Mouse (Mus musculus) heart, embryonic 11.5 days (tissue): ENCODE data around the gene Zbed3. TPM values are rescaled to one million over a fixed set of nuclear protein-coding genes. Genes with fewer than 3 reads are reported as not detected.

Experiments used
- ATAC-seq: fragments of 200-750 bp; cut with Nextera tagmentation; replicated peaks from 2 replicates; pipeline ENCODE4 v1.8.0; 2017; ENCODE audit warnings: moderate library complexity; ENCODE audit not compliant: insufficient number of reproducible peaks, low FRiP score, low TSS enrichment
- H3K27ac ChIP-seq: fragments of 300-500 bp; sonication (generic); 2 replicates; pipeline ENCODE4 v1.5.1; 2014; ENCODE audit warnings: mild to moderate bottlenecking, low read depth, low read length
- H3K27me3 ChIP-seq: fragments of 300-500 bp; sonication (generic); 2 replicates; pipeline ENCODE4 v1.6.1; 2014; ENCODE audit warnings: mild to moderate bottlenecking, low read length, mixed read lengths; ENCODE audit not compliant: control insufficient read depth, insufficient read depth
- H3K36me3 ChIP-seq: fragments of 300-500 bp; sonication (generic); 2 replicates; pipeline ENCODE4 v1.6.1; 2014; ENCODE audit warnings: mild to moderate bottlenecking, low read length, moderate library complexity, mixed read lengths; ENCODE audit not compliant: control insufficient read depth, insufficient read depth
- H3K4me1 ChIP-seq: fragments of 300-500 bp; sonication (generic); 2 replicates; pipeline ENCODE4 v1.6.1; 2014; ENCODE audit warnings: low read length; ENCODE audit not compliant: control insufficient read depth, insufficient read depth
- H3K4me2 ChIP-seq: fragments of 300-500 bp; sonication (generic); 2 replicates; pipeline ENCODE4 v1.6.1; 2014; ENCODE audit warnings: mild to moderate bottlenecking, moderate library complexity
- H3K4me3 ChIP-seq: fragments of 300-500 bp; sonication (generic); 2 replicates; pipeline ENCODE4 v1.5.1; 2014; ENCODE audit warnings: low read depth, low read length
- H3K9ac ChIP-seq: fragments of 300-500 bp; sonication (generic); 2 replicates; pipeline ENCODE4 v1.6.1; 2014; ENCODE audit warnings: mild to moderate bottlenecking, low read depth, low read length, moderate library complexity
- H3K9me3 ChIP-seq: fragments of 300-500 bp; sonication (generic); replicated peaks from 2 replicates; pipeline ENCODE4 v1.6.1; 2016; ENCODE audit warnings: low read length; ENCODE audit not compliant: control insufficient read depth
- WGBS: fragments of 180-500 bp; shearing (Covaris S2); extraction: QIAGEN DNeasy Blood & Tissue Kit; methylation state at CpG from one replicate; pipeline ENCODE4 v1.1.7; 2014; ENCODE audit not compliant: insufficient replicate concordance; 5-methylcytosine and 5-hydroxymethylcytosine counted together
- polyA plus RNA-seq: library from polyadenylated mRNA; unstranded; fragments of >200 nt; fragmentation: Nextera tagmentation; extraction: Ambion mirVana; gene quantifications from 2 replicates; pipeline ENCODE4 v1.2.1, GENCODE M21; 2014

The Zbed3 gene
- polyA plus RNA-seq = 56.0 and 57.8 TPM in 2 replicates

DNA sequence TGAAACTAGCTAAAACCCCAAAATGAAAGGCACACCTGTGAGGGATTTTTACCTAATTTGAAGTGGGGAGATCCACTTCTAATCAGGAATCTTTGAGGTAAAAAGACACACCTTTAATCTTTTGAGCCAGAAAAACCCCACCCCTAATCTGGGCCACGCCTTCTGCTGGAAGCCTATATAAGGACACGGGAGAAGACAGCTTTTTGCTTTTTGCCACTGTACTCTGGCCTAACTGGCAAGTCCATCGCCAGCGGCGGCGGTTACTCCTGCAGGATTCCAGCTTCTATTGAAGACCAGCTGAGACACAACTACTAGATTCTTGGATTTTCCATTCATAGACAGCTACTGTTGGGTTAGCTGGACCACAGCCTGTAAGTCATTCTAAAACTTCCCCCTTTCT, at the start of gene Zbed3:
Gene Zbed3, plus strand, starts transcription at position 213 of the 400 bp plus-strand sequence.
- Histone ChIP-seq H3K27me3 (no peaks in the 10 kb centered on the region), H3K36me3 (no peaks in the 10 kb centered on the region), H3K4me1 (peaks cover 8% of the 10 kb centered on the region), H3K4me2 (peak within 1 kb of the TSS; percentile 89), H3K4me3 (peak within 1 kb of the TSS; percentile 87), H3K27ac (no peak within 1 kb of the TSS; the same call in 1 of the 2 replicates), H3K9ac (peak within 1 kb of the TSS; percentile 99), H3K9me3 (no peaks in the 10 kb centered on the region)
- ATAC-seq = no peak
- WGBS = 85% methylated on average over 6 of the region's 6 CpGs

- Histone ChIP-seq H3K4me1 (no peaks in the 10 kb centered on the region), H3K36me3 (no peaks in the 10 kb centered on the region), H3K4me3 (no peak overlapping the region), H3K4me2 (no peak overlapping the region), H3K27ac (no peak overlapping the region), H3K27me3 (no peaks in the 10 kb centered on the region), H3K9ac (no peak overlapping the region), H3K9me3 (no peaks in the 10 kb centered on the region)
- ATAC-seq = no peak
- 79% methylated on average over 4 of the region's 4 CpGs for WGBS
Measured at GRCm38 (mm10) chr13:95278426-95279025, 44.9 kb upstream of the Zbed3 start.

DNA sequence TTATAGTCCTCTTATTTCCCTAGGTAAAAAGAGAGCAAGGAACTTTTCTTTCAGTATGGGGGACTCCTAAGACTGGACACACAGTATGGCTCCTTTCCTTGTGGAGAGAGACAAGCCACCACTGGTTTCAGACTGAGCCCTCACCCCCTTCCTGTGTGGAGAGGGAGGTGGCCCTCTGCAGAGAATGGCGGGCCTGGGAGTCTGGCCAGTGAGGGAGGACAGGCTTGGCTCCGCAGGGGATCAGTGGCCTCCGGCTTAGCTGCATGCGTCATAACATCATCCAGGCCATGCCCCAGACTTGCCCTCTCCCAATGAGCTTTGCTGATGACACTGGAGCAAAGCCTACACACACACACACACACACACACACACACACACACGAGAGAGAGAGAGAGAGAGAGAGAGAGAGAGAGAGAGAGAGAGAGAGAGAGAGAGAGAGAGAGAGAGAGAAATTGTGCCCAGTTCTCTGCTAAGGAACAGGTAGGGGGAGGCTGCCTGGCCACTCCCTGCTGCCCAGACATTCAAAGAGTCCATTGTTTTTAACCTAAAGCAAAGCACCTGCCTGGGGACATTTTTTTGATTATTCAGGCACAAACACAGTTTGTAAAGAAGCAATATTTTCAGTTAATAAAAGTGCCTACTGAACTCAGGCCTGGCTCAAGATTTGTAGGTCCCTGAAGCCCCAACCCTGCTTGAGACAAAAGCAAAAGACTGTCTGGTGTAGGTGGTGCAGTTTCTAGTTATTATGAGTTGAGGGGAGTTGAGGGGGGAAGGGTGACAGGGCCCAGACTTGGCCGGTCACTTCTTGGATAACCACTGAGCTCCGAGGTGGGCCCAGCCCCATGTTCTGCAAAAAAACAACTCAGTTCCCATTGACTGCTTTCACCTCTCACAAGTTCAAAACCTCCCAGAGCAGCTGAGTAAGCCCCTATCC, 41.4 kb upstream of the Zbed3 start:
- Histone ChIP-seq H3K9ac (no peak overlapping the region), H3K4me1 (no peaks in the 10 kb centered on the region), H3K36me3 (no peaks in the 10 kb centered on the region), H3K27ac (no peak overlapping the region), H3K9me3 (no peaks in the 10 kb centered on the region), H3K4me3 (no peak overlapping the region), H3K27me3 (no peaks in the 10 kb centered on the region), H3K4me2 (no peak overlapping the region)
- WGBS = 42% methylated on average over 6 of the region's 7 CpGs
- no peak for ATAC-seq

GRCm38 (mm10) chr13:95286989-95287388, 36.4 kb upstream of the Zbed3 start:
- Histone ChIP-seq H3K4me3 (no peak overlapping the region), H3K4me2 (no peak overlapping the region), H3K4me1 (no peaks in the 10 kb centered on the region), H3K27ac (no peak overlapping the region), H3K9ac (no peak overlapping the region), H3K9me3 (no peaks in the 10 kb centered on the region), H3K36me3 (no peaks in the 10 kb centered on the region), H3K27me3 (no peaks in the 10 kb centered on the region)
- 3% methylated on average over 7 of the region's 7 CpGs for WGBS
- no peak for ATAC-seq

DNA sequence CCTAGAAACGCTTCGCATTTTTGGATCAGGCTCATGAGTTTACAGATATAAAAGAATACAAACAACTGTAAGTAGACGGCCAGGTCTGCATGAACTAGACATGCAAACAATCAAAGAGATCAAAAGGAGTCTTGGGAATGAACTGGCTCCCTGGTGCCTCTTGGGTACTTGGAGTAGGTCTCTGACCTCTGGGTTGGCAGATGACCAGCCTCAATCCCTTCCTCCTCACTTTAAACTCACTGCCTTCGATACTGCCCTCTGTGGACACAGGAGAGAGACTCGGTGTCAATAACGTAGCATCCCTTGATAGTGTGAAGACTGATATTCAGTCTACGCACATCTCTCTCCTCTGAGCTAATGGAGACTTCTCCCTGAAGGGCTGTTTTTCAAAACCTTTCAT, 35.4 kb upstream of the Zbed3 start:
- no peaks in the 10 kb centered on the region for H3K4me1 ChIP-seq
- no peak overlapping the region for H3K9ac ChIP-seq
- H3K9me3 ChIP-seq = no peaks in the 10 kb centered on the region
- no peak overlapping the region for H3K27ac ChIP-seq
- no peak overlapping the region for H3K4me2 ChIP-seq
- 77% methylated on average over 7 of the region's 7 CpGs for WGBS
- H3K36me3 ChIP-seq = no peaks in the 10 kb centered on the region
- no peaks in the 10 kb centered on the region for H3K27me3 ChIP-seq
- no peak overlapping the region for H3K4me3 ChIP-seq
- ATAC-seq = no peak

- H3K36me3 ChIP-seq = no peaks in the 10 kb centered on the region
- 82% methylated on average over 4 of the region's 4 CpGs for WGBS
- no peaks in the 10 kb centered on the region for H3K9me3 ChIP-seq
- no peak overlapping the region for H3K4me2 ChIP-seq
- H3K4me3 ChIP-seq = no peak overlapping the region
- no peaks in the 10 kb centered on the region for H3K27me3 ChIP-seq
- no peak for ATAC-seq
- H3K4me1 ChIP-seq = no peaks in the 10 kb centered on the region
- no peak overlapping the region for H3K27ac ChIP-seq
- H3K9ac ChIP-seq = no peak overlapping the region
Measured at GRCm38 (mm10) chr13:95291983-95292382, 31.4 kb upstream of the Zbed3 start.

DNA sequence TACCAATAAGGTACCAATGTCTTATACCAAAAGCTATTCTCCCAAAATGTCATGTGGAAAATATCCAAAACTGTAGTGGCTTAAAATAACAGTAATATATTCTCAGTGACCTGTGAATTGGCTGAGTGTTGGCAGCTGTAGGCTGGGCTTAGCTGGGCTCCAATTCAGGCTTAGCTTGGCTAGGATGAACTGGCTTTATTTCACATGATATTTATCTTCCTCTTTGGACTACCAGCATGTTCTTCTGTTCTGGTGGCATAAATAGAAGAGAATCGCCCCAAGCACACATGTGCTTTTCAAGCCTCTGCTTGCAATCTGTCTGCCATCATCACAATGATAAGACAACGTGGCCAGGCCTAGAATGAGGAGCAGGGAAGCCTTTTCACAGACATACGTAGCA, 23.5 kb upstream of the Zbed3 start:
- Histone ChIP-seq H3K4me2 (no peak overlapping the region), H3K9me3 (no peaks in the 10 kb centered on the region), H3K4me1 (no peaks in the 10 kb centered on the region), H3K4me3 (no peak overlapping the region), H3K27ac (no peak overlapping the region), H3K36me3 (no peaks in the 10 kb centered on the region), H3K27me3 (no peaks in the 10 kb centered on the region), H3K9ac (no peak overlapping the region)
- no peak for ATAC-seq
- 61% methylated on average over 3 of the region's 3 CpGs for WGBS

- H3K27ac ChIP-seq = no peak overlapping the region
- 62% methylated on average over 4 of the region's 4 CpGs for WGBS
- no peak overlapping the region for H3K4me2 ChIP-seq
- H3K36me3 ChIP-seq = no peaks in the 10 kb centered on the region
- no peaks in the 10 kb centered on the region for H3K27me3 ChIP-seq
- H3K4me3 ChIP-seq = no peak overlapping the region
- no peaks in the 10 kb centered on the region for H3K9me3 ChIP-seq
- H3K9ac ChIP-seq = no peak overlapping the region
- no peak for ATAC-seq
- H3K4me1 ChIP-seq = no peaks in the 10 kb centered on the region; the same call in 1 of the 2 replicates
Measured at GRCm38 (mm10) chr13:95306596-95306995, 16.8 kb upstream of the Zbed3 start.
